Mouse (Mus musculus): ENCODE data around the gene AC131692.1. TPM values are rescaled to one million over a fixed set of nuclear protein-coding genes. Genes with fewer than 3 reads are reported as not detected.
A peak's percentile ranks its signal among the peaks of the same experiment; 100 is the strongest.

The AC131692.1 gene
- total and polyA plus RNA-seq, 3 experiments: 0.39 to 2.9 TPM; not detected in 1

DNA sequence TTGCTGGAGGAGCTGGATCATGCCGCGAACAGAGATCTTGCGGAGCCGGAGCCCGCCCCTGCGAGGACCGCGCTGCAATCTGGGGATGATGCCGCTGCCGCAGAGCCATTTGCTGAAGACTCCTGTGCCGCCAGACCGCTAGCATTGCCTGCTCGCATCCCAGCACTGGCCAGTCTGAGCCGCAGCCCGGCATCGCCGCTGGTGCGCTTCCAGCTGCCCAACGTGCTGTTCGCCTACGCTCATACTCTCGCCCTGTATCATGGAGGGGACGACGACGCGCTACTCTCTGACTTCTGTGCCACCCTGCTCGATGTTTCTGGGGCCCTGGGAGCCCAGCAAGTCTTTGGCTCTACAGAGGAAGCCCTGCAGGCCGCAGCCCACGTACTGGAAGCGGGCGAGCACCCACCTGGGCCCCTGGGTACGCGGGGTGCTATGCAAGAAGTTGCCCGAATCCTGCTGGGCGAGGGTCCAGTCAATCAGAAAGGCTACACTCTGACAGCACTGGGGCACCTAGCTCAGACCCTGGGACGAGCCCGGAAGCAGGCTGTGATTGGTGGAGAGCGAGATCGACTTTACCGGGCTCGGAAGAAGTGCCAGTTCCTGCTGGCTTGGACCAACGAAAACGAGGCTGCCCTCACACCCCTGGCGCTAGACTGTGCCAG, 32.4 kb upstream of the AC131692.1 start:
- peaks cover 0 to 14% of the 10 kb centered on the region in 2 experiments; a peak in 2 of 4 replicates for H3K4me1 ChIP-seq (ENCODE audit: control insufficient read depth in 1 of 2, insufficient read depth in 2 of 2, low read length in 2 of 2)
- peak overlapping the region; percentile 73 to 83 for H3K4me3 ChIP-seq (ENCODE audit: control insufficient read depth in 1 of 2, insufficient read depth in 1 of 2, low read depth in 2 of 2, low read length in 2 of 2)
- peak overlapping the region; percentile 93 for H3K9ac ChIP-seq (ENCODE audit: control insufficient read depth, low read depth, low read length, poor library complexity, severe bottlenecking)
- H3K79me2 ChIP-seq (ENCODE audit: control insufficient read depth, insufficient read depth, low read length, poor library complexity): peaks cover 39% of the 10 kb centered on the region
- no peak for TF ChIP-seq CHD2 (IDR thresholded peaks at IDR 0.05; ENCODE audit: low read length)
- TF ChIP-seq SMC3 (IDR thresholded peaks at IDR 0.05; ENCODE audit: low read depth, low read length): no peak
- TF ChIP-seq ELF1 (IDR thresholded peaks at IDR 0.05; ENCODE audit: low read depth, low read length): peak; percentile 77
- 0 out of 2 replicates have a peak, but pooled peaks have one; percentile 34 for TF ChIP-seq TBP (IDR thresholded peaks at IDR 0.05; ENCODE audit: low read depth, low read length)
- no peak for TF ChIP-seq MEF2A (IDR thresholded peaks at IDR 0.05; ENCODE audit: extremely low read depth, insufficient replicate concordance, low read depth, low read length, poor library complexity, severe bottlenecking)
- no peak for TF ChIP-seq MAZ (IDR thresholded peaks at IDR 0.05; ENCODE audit: low read depth, low read length)
- TF ChIP-seq POLR2A (IDR thresholded peaks at IDR 0.05; ENCODE audit: control insufficient read depth in 1 of 2, insufficient read depth in 1 of 2, low read depth in 1 of 2, low read length in 2 of 2, poor library complexity in 1 of 2): peak; percentile 20 to 52; a peak in 1 of 4 replicates
- no peak for TF ChIP-seq NRF1 (IDR thresholded peaks at IDR 0.05; ENCODE audit: insufficient read depth, low read depth, low read length, poor library complexity, severe bottlenecking)
- TF ChIP-seq TCF12 (IDR thresholded peaks at IDR 0.05; ENCODE audit: low read depth, low read length): no peak
- no peak for TF ChIP-seq ZKSCAN1 (IDR thresholded peaks at IDR 0.05; ENCODE audit: low read depth, low read length)
- TF ChIP-seq MAX (IDR thresholded peaks at IDR 0.05; ENCODE audit: low read length): 0 out of 2 replicates have a peak, but pooled peaks have one; percentile 13
- no peak; the same call in 1 of the 2 replicates for TF ChIP-seq SIN3A (IDR thresholded peaks at IDR 0.05; ENCODE audit: low read length)
- TF ChIP-seq NELFE (IDR thresholded peaks at IDR 0.05; ENCODE audit: low read depth, low read length): peak; percentile 46
- no peak for TF ChIP-seq GATA1 (IDR thresholded peaks at IDR 0.05; ENCODE audit: low read depth, low read length)
- no peak for TF ChIP-seq CTCF (IDR thresholded peaks at IDR 0.05 in 2 of 3, conservative IDR thresholded peaks at IDR 0.05 in 1 of 3; ENCODE audit: control insufficient read depth in 1 of 3, insufficient read depth in 1 of 3, low read depth in 2 of 3, low read length in 3 of 3, poor library complexity in 1 of 3, severe bottlenecking in 1 of 3)
- peak overlapping the region; percentile 89 for H3K27ac ChIP-seq (ENCODE audit: control insufficient read depth, low read depth, low read length)
- peaks cover 3 to 13% of the 10 kb centered on the region in 2 experiments; a peak in 3 of 4 replicates for H3K36me3 ChIP-seq (ENCODE audit: control insufficient read depth in 1 of 2, insufficient read depth in 2 of 2, low read length in 2 of 2)
- H3K9me3 ChIP-seq (replicated peaks; ENCODE audit: insufficient read depth, low read length): no peaks in the 10 kb centered on the region
- DNase-seq (ENCODE audit: low read depth, low spot score): peak; percentile 79
- H3K27me3 ChIP-seq (ENCODE audit: control insufficient read depth in 1 of 2, insufficient read depth in 2 of 2, low read length in 2 of 2): no peaks in the 10 kb centered on the region

GRCm38 (mm10) chr19:6062418-6062817, 31.8 kb upstream of the AC131692.1 start:
- DNase-seq (ENCODE audit: low read depth, low spot score): peak; percentile 20
- peaks cover 0 to 15% of the 10 kb centered on the region in 2 experiments; a peak in 2 of 4 replicates for H3K4me1 ChIP-seq (ENCODE audit: control insufficient read depth in 1 of 2, insufficient read depth in 2 of 2, low read length in 2 of 2)
- no peaks in the 10 kb centered on the region for H3K9me3 ChIP-seq (replicated peaks; ENCODE audit: insufficient read depth, low read length)
- peak overlapping the region; percentile 73 to 83 for H3K4me3 ChIP-seq (ENCODE audit: control insufficient read depth in 1 of 2, insufficient read depth in 1 of 2, low read depth in 2 of 2, low read length in 2 of 2)
- H3K9ac ChIP-seq (ENCODE audit: control insufficient read depth, low read depth, low read length, poor library complexity, severe bottlenecking): peak overlapping the region; percentile 93
- peaks cover 32% of the 10 kb centered on the region for H3K79me2 ChIP-seq (ENCODE audit: control insufficient read depth, insufficient read depth, low read length, poor library complexity)
- H3K36me3 ChIP-seq (ENCODE audit: control insufficient read depth in 1 of 2, insufficient read depth in 2 of 2, low read length in 2 of 2): peaks cover 3 to 12% of the 10 kb centered on the region in 2 experiments; a peak in 3 of 4 replicates
- no peaks in the 10 kb centered on the region for H3K27me3 ChIP-seq (ENCODE audit: control insufficient read depth in 1 of 2, insufficient read depth in 2 of 2, low read length in 2 of 2)
- TF ChIP-seq TBP (IDR thresholded peaks at IDR 0.05; ENCODE audit: low read depth, low read length) (no peak), MYC (IDR thresholded peaks at IDR 0.05; ENCODE audit: low read depth, low read length) (no peak), KAT2A (conservative IDR thresholded peaks at IDR 0.05; ENCODE audit: low read depth, low read length) (no peak), NELFE (IDR thresholded peaks at IDR 0.05; ENCODE audit: low read depth, low read length) (no peak), RAD21 (IDR thresholded peaks at IDR 0.05; ENCODE audit: low read depth, low read length) (no peak), ZMIZ1 (IDR thresholded peaks at IDR 0.05; ENCODE audit: low read depth, low read length) (no peak), MAZ (IDR thresholded peaks at IDR 0.05; ENCODE audit: low read depth, low read length) (no peak), USF1 (IDR thresholded peaks at IDR 0.05; ENCODE audit: low read depth, low read length) (no peak), SMC3 (IDR thresholded peaks at IDR 0.05; ENCODE audit: low read depth, low read length) (no peak), ETS1 (IDR thresholded peaks at IDR 0.05; ENCODE audit: low read depth, low read length) (no peak), MYB (IDR thresholded peaks at IDR 0.05; ENCODE audit: low read depth, low read length) (no peak), MAX (IDR thresholded peaks at IDR 0.05; ENCODE audit: low read length) (no peak), E2F4 (IDR thresholded peaks at IDR 0.05; ENCODE audit: borderline replicate concordance, low read depth, low read length) (no peak), HCFC1 (IDR thresholded peaks at IDR 0.05; ENCODE audit: low read depth, low read length) (no peak), NRF1 (IDR thresholded peaks at IDR 0.05; ENCODE audit: insufficient read depth, low read depth, low read length, poor library complexity, severe bottlenecking) (no peak), UBTF (IDR thresholded peaks at IDR 0.05; ENCODE audit: borderline replicate concordance, insufficient read depth, low read depth, low read length) (no peak), TAL1 (IDR thresholded peaks at IDR 0.05; ENCODE audit: low read length) (no peak), CHD2 (IDR thresholded peaks at IDR 0.05; ENCODE audit: low read length) (no peak), ZKSCAN1 (IDR thresholded peaks at IDR 0.05; ENCODE audit: low read depth, low read length) (no peak), ZC3H11A (IDR thresholded peaks at IDR 0.05; ENCODE audit: low read depth, low read length) (no peak)
- no peak overlapping the region for H3K27ac ChIP-seq (ENCODE audit: control insufficient read depth, low read depth, low read length)
